Mouse (Mus musculus): ENCODE measurements around the gene Fgfr2.

- no peak for TF ChIP-seq CTCF (IDR thresholded peaks at IDR 0.05; ENCODE audit: low read depth)
- TF ChIP-seq EP300 (IDR thresholded peaks at IDR 0.05; ENCODE audit: low read depth) = no peak
Measured at GRCm38 (mm10) chr7:133011611-133012010, 111.5 kb downstream of the Fgfr2 start.

Data from liver, postnatal 0 days (tissue).